Mouse (Mus musculus) forebrain, embryonic 16.5 days (tissue): ENCODE data around the gene Tln1. TPM values are rescaled to one million over a fixed set of nuclear protein-coding genes. Genes with fewer than 3 reads are reported as not detected.
"Not testable (repeated sequence)": the region's sequence is repeated elsewhere in the genome, so short reads cannot be mapped to it uniquely, and the experiment has no call there.

Experiments
- ATAC-seq: fragments of 200-750 bp; cut with Nextera tagmentation; 2 replicates; pipeline ENCODE4 v1.8.0; 2017; ENCODE audit warnings: mild to moderate bottlenecking, moderate library complexity
- H3K27ac ChIP-seq: fragments of 300-500 bp; sonication (generic); 2 replicates; pipeline ENCODE4 v1.5.1; 2014; ENCODE audit warnings: low read length, control low read depth
- H3K27me3 ChIP-seq: fragments of 300-500 bp; sonication (generic); replicated peaks from 2 replicates; pipeline ENCODE4 v1.6.1; 2014; ENCODE audit warnings: low read length; ENCODE audit not compliant: control insufficient read depth, insufficient read depth
- H3K36me3 ChIP-seq: fragments of 300-500 bp; sonication (generic); 2 replicates; pipeline ENCODE4 v1.6.1; 2014; ENCODE audit not compliant: control insufficient read depth, insufficient read depth
- H3K4me1 ChIP-seq: fragments of 300-500 bp; sonication (generic); replicated peaks from 2 replicates; pipeline ENCODE4 v1.6.1; 2014; ENCODE audit warnings: low read length; ENCODE audit not compliant: control insufficient read depth, insufficient read depth
- H3K4me2 ChIP-seq: fragments of 300-500 bp; sonication (generic); 2 replicates; pipeline ENCODE4 v1.6.1; 2014; ENCODE audit warnings: mild to moderate bottlenecking, low read length, control low read depth
- H3K4me3 ChIP-seq: fragments of 300-500 bp; sonication (generic); replicated peaks from 2 replicates; pipeline ENCODE4 v1.5.1; 2014; ENCODE audit warnings: mild to moderate bottlenecking, low read length, control low read depth
- H3K9ac ChIP-seq: fragments of 300-500 bp; sonication (generic); replicated peaks from 2 replicates; pipeline ENCODE4 v1.6.1; 2014; ENCODE audit warnings: low read depth, low read length, control low read depth
- H3K9me3 ChIP-seq: fragments of 300-500 bp; sonication (generic); 2 replicates; pipeline ENCODE4 v1.6.1; 2016; ENCODE audit warnings: low read length; ENCODE audit not compliant: control insufficient read depth
- WGBS: fragments of 180-500 bp; shearing (Covaris S2); extraction: QIAGEN DNeasy Blood & Tissue Kit; methylation state at CpG from one replicate; pipeline ENCODE4 v1.1.7; 2014; 5-methylcytosine and 5-hydroxymethylcytosine counted together
- polyA plus RNA-seq: library from polyadenylated mRNA; unstranded; fragments of >200 nt; fragmentation: Nextera tagmentation; extraction: Ambion mirVana; gene quantifications from 2 replicates; pipeline ENCODE4 v1.2.1, GENCODE M21; 2015

Gene Tln1
- polyA plus RNA-seq, 1 experiment from 2014 or later, result 49.5 TPM

DNA sequence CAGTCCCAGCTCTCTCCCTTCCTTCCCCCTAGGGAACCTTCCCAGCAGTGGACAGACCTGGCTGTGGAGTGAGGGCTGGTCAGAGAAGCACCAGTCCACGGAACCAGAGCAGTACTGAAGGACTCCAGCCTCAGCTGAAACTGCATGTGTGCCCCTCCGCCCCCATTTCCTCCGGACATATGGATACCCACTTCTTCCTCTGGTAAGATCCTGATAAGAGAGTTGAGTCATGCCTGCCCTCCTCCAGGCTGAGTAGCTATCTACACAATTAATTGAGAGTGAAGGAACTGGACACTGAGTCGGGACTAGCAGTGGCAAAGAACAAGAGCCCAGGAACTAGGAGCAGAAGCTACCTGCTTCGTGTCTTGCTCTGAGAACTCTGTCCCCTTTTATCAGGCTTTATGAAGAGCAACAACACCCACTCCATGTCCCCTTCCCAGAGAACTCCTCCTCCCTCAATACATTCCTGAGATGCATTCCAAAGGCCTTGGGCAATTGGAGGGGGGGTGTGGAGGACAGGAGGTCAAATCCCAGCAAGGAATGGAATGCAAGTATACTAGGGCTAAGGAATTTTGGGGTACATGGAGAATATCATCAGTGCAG is 4.4 kb downstream of the Tln1 start:
- Histone ChIP-seq H3K36me3 (peaks cover 12% of the 10 kb centered on the region), H3K4me1 (peaks cover 28% of the 10 kb centered on the region), H3K27ac (no peak overlapping the region), H3K4me3 (no peak overlapping the region), H3K9ac (no peak overlapping the region), H3K9me3 (no peaks in the 10 kb centered on the region), H3K27me3 (no peaks in the 10 kb centered on the region), H3K4me2 (no peak overlapping the region)
- no peak for ATAC-seq
- 60% methylated on average over 5 of the region's 5 CpGs for WGBS

DNA sequence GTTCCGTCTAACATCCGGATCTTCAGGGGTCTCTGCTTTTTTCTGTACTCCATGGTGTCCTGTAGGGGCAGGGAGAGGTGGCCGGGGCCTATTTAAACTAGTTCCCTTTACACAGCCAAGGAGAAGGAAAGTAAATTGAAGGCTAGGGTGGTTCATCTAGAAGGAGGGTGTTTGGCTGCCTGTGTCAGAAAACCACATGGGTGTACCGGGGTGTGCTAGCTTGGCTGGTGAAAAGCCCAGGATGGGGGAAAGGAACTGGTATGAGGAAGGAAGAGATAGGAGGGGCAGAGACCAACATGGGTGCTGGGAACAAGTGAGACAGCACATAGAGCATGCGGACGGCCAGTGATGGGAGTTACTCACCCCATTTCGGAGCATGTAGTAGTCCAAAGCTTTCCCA is 6.6 kb downstream of the Tln1 start:
- peaks cover 20% of the 10 kb centered on the region for H3K4me1 ChIP-seq
- no peak for ATAC-seq
- no peaks in the 10 kb centered on the region for H3K27me3 ChIP-seq
- H3K9me3 ChIP-seq, result no peaks in the 10 kb centered on the region
- H3K36me3 ChIP-seq, result peaks cover 26% of the 10 kb centered on the region
- H3K4me3 ChIP-seq, result no peak overlapping the region
- WGBS, result 97% methylated on average over 7 of the region's 7 CpGs
- H3K27ac ChIP-seq, result no peak overlapping the region
- no peak overlapping the region for H3K4me2 ChIP-seq
- no peak overlapping the region for H3K9ac ChIP-seq

DNA sequence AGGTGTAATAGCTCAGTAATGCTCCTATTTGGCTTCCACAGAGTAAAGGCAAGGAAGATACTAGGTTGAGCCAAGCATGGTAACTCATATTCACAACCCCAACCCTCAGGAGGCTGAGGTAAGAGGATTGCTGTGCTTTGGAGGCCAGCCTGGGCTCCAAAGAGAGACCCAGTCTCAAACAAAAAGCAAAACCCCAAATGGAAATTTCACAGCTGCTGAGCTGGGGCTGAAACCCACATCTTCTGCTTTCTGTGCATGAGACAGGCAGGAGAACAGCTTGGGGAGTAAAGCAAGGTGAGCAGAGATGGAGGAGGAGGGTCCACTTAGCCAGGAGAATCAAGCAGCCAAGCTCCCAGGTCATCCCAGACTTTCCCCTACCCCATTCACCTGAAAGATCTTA is 8.6 kb downstream of the Tln1 start:
- Histone ChIP-seq H3K36me3 (peaks cover 41% of the 10 kb centered on the region), H3K4me1 (peaks cover 4% of the 10 kb centered on the region; the same call in 1 of the 2 replicates), H3K4me3 (no peak overlapping the region), H3K9ac (no peak overlapping the region), H3K27me3 (no peaks in the 10 kb centered on the region), H3K27ac (no peak overlapping the region), H3K9me3 (no peaks in the 10 kb centered on the region), H3K4me2 (no peak overlapping the region)
- no peak for ATAC-seq

DNA sequence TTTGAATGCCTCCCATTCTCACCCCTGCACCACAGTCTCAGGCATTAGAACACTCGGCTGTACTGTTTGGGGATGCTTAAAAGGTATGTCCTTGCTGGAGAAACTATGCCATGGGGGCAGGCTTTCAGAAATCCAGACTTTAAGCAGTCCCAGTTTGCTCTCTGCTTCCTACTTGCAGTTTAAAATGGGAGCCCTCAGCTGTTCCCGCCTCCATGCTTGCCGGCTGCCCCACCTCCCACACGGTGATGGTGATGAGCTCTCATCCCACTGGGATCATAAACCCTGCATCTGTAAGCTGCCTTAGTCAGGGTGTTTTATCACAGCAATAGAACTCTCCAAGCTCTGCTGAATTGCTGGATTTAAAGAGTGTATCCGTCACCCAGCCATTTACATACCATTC is 10.1 kb downstream of the Tln1 start:
- Histone ChIP-seq H3K4me2 (no peak overlapping the region), H3K4me1 (no peaks in the 10 kb centered on the region), H3K9me3 (no peaks in the 10 kb centered on the region), H3K36me3 (peaks cover 48% of the 10 kb centered on the region), H3K27me3 (no peaks in the 10 kb centered on the region), H3K9ac (no peak overlapping the region), H3K4me3 (no peak overlapping the region), H3K27ac (no peak overlapping the region)
- ATAC-seq, result no peak
- 98% methylated on average over 5 of the region's 5 CpGs for WGBS

DNA sequence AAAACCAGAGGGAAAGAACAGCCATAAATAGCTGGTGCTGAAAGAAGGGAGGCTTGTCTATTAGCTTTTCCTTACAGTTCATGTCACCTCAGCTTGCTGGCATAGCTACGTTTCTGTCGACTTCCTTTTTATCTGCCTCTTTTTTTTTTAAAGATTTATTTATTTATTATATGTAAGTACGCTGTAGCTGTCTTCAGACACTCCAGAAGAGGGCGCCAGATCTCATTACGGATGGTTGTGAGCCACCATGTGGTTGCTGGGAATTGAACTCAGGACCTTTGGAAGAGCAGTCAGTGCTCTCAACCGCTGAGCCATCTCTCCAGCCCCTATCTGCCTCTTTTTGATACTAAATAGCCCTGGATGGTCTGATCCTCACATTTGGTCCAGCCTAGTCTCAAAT is 10.6 kb downstream of the Tln1 start:
- H3K36me3 ChIP-seq, result peaks cover 54% of the 10 kb centered on the region
- WGBS, result 89% methylated on average over 6 of the region's 6 CpGs
- H3K4me2 ChIP-seq, H3K4me1 ChIP-seq, H3K27me3 ChIP-seq, H3K27ac ChIP-seq, H3K9ac ChIP-seq, H3K9me3 ChIP-seq, H3K4me3 ChIP-seq, ATAC-seq: not testable (repeated sequence)

DNA sequence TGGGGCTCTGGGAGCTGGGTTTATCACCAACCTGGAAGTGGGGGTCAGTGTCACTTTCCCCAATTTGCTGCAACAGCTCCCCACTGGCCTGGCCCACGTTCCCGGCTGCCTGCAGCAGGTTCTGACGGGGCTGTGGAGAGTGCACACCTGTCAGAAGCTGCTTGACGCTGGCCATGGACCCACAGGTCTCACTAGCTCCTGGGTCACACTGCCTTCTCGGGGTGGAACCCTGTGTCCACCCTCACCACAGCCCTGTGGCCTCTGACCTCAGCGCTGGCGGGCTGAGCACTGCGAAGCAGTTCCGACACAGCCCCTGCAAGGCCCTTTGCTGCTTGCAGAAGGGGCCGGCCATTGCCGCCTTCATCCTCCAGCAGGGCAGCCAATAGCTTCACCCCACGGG is 13.4 kb downstream of the Tln1 start:
- Histone ChIP-seq H3K9me3 (no peaks in the 10 kb centered on the region), H3K27ac (no peak overlapping the region), H3K9ac (no peak overlapping the region), H3K4me3 (no peak overlapping the region), H3K4me2 (no peak overlapping the region), H3K27me3 (no peaks in the 10 kb centered on the region), H3K4me1 (no peaks in the 10 kb centered on the region), H3K36me3 (peaks cover 64% of the 10 kb centered on the region)
- ATAC-seq, result no peak
- WGBS, result 96% methylated on average over 12 of the region's 12 CpGs

DNA sequence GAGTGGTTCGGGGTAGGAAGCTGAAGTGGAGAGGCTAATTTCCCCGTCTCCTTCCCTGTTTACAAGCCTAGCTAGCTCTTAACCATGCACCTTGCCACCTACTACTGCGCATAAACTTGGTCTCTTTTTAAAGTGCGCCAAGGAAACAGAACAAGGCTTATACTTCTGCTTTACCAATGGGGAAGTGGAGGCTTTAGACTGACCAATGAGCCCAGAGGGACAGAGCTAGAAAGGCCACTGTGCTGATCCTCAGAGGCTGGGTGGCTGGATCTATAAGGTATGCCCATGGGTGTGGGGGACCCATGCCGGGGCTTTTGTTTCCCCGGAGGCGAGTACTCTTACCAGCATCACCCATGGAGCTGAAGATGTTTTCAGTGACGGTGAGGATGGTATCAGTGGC is 15.3 kb downstream of the Tln1 start:
- Histone ChIP-seq H3K27ac (no peak overlapping the region), H3K9ac (no peak overlapping the region), H3K4me3 (no peak overlapping the region), H3K36me3 (peaks cover 63% of the 10 kb centered on the region), H3K4me2 (no peak overlapping the region), H3K4me1 (no peaks in the 10 kb centered on the region), H3K27me3 (no peaks in the 10 kb centered on the region), H3K9me3 (no peaks in the 10 kb centered on the region)
- 95% methylated on average over 8 of the region's 8 CpGs for WGBS
- no peak for ATAC-seq

DNA sequence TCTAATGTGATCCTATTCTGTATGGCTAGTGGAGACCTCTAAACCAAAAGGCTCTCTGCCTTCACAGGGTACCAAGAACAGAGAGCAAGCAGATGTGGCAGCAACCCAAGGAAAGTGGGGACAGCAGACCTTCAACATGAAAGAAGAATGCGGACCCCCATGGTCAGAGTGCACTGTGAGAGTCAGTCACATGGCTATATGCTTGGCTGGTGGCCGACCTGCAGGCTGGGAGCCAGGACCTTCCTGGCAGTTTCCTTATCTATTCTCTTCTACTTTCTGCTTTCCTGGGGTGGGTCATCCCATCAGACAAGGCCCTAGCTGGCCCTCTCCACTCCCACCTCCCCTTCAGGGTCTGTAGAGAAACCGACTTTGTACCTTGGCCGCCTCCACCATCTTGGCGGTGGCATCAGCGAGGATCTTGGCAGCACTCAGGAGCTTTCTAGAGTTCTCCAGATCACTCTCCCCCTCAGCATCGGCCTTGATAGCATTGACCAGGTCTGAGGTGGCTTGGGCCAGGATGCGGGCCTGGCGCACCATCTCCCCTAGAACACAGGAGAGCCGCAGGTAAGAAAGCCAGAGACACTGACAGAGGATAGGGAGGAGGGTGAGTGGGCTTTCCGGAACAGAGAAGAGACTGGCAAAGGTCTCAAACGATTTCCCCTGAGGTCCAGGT is 16.0 kb downstream of the Tln1 start:
- no peak overlapping the region for H3K27ac ChIP-seq
- no peak overlapping the region for H3K9ac ChIP-seq
- 92% methylated on average over 12 of the region's 12 CpGs for WGBS
- H3K27me3 ChIP-seq, result no peaks in the 10 kb centered on the region
- no peak overlapping the region for H3K4me2 ChIP-seq
- H3K4me1 ChIP-seq, result no peaks in the 10 kb centered on the region
- peaks cover 59% of the 10 kb centered on the region for H3K36me3 ChIP-seq
- H3K9me3 ChIP-seq, result no peaks in the 10 kb centered on the region
- no peak overlapping the region for H3K4me3 ChIP-seq
- no peak for ATAC-seq

DNA sequence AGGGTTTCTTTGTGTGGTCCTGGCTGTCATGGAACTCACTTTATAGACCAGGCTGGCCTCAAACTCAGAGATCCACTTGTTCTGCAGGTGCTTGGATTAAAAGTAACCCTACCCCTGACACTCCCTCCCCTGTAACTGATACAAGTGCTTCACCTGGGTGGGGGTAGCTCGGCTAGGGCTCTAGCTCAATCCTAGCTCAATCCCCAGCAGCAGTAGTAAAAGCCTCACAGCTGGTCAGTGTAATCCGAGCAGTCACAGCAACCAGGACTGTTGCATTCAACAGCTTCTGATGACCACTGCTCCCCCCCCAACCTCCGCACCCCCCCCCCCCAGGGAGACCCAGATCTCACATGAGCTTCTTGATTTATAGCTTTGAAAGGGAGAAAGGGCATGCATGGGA is 20.4 kb downstream of the Tln1 start:
- Histone ChIP-seq H3K9ac (no peak overlapping the region), H3K9me3 (no peaks in the 10 kb centered on the region), H3K36me3 (peaks cover 57% of the 10 kb centered on the region), H3K27ac (no peak overlapping the region), H3K4me1 (no peaks in the 10 kb centered on the region), H3K27me3 (no peaks in the 10 kb centered on the region), H3K4me3 (no peak overlapping the region), H3K4me2 (no peak overlapping the region)
- 89% methylated on average over 3 of the region's 3 CpGs for WGBS
- no peak for ATAC-seq

DNA sequence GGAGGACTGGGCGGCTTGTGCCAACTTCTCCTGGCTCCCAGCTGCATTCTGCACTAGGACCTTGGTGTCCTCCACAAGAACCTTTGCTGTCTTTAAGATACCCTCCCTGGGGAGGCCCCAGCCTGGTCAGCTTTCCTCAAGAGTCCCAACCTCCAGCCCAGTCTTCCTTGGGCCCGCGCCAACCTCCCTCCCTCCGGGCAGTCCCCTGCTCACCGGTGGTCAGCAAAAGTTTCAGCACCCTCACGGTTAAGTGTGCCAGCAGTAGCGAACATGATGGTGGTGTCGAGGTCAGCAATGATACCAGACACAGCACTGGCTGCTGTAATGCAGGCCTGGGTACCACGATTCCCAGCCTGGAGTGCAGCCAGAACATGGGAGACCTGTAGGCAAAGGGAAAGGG is 26.5 kb downstream of the Tln1 start:
- no peaks in the 10 kb centered on the region for H3K27me3 ChIP-seq
- no peak overlapping the region for H3K4me3 ChIP-seq
- H3K9ac ChIP-seq, result no peak overlapping the region
- peaks cover 54% of the 10 kb centered on the region for H3K36me3 ChIP-seq
- H3K9me3 ChIP-seq, result no peaks in the 10 kb centered on the region
- no peak overlapping the region for H3K27ac ChIP-seq
- no peaks in the 10 kb centered on the region for H3K4me1 ChIP-seq
- no peak for ATAC-seq
- no peak overlapping the region for H3K4me2 ChIP-seq
- 93% methylated on average over 9 of the region's 9 CpGs for WGBS
